Mouse (Mus musculus) thymus, postnatal 0 days (tissue): ENCODE results near the gene Ror1. TPM values are rescaled to one million over a fixed set of nuclear protein-coding genes. Genes with fewer than 3 reads are reported as not detected.

Experiments
- DNase-seq: peaks from one replicate; pipeline ENCODE4 v3.0.0-alpha.2; 2015; ENCODE audit warnings: low spot score
- polyA plus RNA-seq: library from polyadenylated mRNA; unstranded; fragments of >200 nt; fragmentation: Nextera tagmentation; extraction: Ambion mirVana; gene quantifications from 2 replicates; pipeline ENCODE4 v1.2.1, GENCODE M21; 2015

Gene Ror1
- polyA plus RNA-seq, 1 experiment from 2014 or later, result 2.6 TPM

GRCm38 (mm10) chr4:100114148-100114547 is 18.6 kb downstream of the Ror1 start:
- no peak for DNase-seq

DNA sequence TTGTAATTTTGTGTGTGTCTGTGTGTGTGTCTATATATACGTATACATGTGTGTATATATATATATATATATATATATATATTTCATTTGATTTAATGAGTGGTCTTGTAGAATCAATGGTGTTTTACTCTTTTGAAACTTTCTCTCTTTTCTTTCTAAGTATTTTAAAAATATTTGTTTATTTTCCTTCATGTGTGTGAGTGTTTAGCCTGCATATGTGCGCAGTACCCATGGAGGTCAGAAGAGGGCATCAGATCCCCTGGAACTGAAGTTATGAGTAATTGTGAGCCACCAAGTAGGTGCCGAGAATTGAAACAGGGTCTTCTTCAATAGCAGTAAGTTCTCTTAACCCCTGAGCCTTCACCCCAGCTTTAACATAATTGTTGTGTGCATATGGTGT is 20.8 kb downstream of the Ror1 start:
- DNase-seq, result no peak

DNA sequence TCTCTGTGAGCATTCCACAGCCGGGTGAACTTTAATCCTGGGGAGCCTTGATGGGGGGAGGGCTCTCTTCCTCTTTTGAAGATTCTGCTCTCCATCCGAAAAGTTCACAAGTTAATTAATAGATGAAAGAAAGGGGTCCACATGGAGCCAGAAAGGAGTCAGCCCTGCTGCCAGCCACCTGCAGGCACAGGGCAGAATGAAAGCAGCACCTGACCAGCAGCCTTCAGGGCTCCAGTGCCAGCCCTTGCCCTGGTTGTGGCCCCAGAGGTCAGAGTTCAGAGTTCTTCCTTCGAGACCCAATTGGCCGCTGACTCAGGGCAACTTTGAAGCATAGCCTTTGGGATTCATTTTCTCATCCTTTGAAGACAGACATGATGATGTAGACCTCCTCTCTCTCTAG is 23.1 kb downstream of the Ror1 start:
- no peak for DNase-seq

DNA sequence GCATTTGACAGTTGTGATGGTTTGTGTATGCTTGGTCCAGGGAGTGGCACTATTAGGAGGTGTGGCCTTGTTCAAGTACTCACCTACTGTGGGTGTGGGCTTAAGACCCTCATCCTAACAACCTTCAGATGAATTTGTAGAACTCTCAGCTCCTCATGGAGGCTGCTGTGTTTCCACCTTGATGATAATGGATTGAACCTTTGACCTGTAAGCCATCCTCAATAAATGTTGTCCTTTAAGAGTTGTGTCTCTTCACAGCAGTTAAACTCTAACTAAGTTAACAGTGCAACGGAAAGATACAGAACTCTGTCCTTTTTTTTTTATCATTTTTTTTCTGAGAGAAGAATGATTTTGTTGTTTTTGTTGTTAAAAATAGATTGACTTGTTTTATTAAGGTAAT is 23.8 kb downstream of the Ror1 start:
- no peak for DNase-seq

DNA sequence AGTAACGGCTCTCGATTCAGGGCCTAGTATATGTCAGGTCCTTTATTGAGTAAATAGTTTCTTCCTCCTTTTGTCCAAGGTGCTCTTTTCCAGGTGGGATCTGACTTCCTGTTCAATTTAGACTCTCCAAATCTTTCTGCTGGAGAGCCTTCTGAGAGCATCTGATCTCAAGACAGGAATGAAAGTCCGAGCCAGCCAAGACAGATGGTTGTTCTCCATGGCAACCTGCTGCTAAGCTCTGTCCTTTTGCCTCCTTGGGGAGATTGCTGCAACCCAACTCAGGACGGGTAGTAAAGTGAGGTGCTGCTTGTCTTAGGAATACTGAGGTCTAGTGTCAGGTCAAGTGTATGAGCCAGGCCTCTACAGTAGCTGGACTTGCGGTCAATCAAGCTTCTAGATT is 25.0 kb downstream of the Ror1 start:
- DNase-seq, result no peak

DNA sequence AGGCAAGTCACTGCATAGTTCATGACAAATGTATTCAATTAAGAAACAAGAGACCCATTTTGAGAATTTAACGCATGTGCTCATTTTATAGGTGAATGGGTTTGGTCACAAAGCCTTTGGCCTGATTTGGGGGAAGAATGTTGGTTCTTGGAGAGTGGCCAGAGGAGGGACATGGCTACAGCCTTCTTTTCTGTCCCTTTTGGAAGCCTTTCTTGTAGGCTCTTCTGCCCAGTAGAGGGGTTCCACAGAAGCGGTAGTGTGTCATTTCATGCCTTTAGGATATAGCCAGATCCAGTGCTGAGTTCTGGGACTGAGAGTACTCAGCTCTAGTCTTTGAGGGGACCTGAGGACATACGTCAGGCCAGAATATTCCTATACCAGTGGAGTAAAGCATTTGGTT is 26.8 kb downstream of the Ror1 start:
- no peak for DNase-seq

- no peak for DNase-seq
These were observed 27.9 kb downstream of the Ror1 start for GRCm38 (mm10) chr4:100123519-100123918.

- DNase-seq, result no peak
These were observed 28.5 kb downstream of the Ror1 start for GRCm38 (mm10) chr4:100124056-100124455.

GRCm38 (mm10) chr4:100124935-100125334 is 29.3 kb downstream of the Ror1 start:
- DNase-seq, result no peak

- DNase-seq, result no peak
These were observed 31.1 kb downstream of the Ror1 start for GRCm38 (mm10) chr4:100126531-100127310.

DNA sequence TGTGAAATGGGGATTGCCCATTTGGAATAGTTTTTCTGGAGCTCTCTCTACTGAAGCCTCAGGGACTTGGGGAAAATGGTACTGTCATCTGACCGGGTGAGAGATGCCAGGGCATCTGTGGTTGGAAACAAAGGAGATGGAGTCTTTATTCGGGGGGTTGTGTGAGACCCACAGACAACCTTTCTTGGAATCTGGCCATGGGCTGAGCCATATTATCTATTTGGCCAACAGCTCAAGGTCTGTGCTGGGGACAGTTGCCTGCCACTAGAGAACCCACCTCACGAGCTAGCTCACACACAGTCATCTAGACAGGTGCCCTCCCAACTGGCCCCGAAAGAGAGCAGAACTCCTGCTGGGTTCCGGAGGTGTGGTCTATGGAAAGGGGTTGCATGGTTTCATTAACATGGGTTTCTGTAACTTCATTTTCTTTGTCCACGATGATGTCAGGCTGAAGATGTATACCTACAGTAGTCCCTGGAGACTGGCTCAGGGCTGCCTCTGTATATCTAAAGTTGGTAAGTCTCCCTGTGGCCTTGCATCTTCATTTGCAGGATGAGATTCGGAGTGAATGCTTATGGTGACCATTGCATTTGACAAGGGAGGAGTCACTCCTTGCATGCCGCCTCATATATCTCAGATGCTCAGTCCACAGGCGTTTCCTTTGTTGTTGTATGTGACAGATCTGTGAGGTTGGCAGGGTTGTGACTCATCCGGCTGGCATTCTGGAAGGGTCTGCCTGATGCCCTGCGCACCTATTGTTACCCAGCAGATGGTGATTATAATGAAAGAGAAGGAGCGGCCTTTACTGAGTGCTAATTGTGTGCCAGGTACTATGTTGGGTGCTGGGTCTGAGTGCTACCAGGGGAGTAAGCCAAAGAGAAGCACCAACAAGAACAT is 32.7 kb downstream of the Ror1 start:
- DNase-seq, result no peak

DNA sequence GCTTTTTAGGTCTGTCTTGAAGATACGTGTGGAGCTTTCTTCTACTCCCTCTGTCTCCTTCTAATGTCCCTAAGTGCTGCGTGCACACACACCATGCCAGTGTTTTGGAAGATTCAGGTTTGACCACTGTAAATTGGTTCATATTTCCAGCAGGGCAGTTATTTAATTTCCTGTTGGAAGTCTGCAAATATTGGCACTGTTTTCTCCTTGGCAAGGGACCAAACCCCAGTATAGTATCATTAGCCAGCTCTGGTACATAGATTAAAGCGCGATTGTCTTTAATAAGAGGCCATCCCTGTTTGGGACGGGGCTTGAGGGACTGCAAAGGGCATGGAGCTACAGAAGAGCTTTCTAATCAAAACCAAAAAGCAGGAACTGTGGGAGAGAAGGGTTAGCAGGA is 33.6 kb downstream of the Ror1 start:
- DNase-seq, result no peak

- no peak for DNase-seq
These were observed 35.3 kb downstream of the Ror1 start for GRCm38 (mm10) chr4:100130771-100131475.

DNA sequence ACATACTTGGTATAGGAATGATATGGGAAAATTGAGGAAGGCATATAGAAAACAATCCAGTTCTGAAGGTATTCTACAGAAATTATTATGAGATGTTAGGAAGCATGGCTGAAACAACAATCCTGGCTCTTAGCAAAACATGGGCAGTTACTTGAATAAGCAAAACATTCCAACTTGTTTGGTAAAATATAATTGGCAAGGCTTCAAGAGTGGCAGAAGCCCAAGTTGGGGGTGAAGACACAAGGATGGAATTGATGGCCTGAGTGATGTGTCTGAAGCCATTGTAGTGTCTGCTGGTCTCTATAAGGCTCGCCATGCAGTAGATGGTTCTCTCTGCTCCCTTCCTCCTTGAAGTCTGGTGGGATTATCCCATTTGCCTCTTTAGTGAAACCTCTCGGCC is 35.9 kb downstream of the Ror1 start:
- DNase-seq, result no peak

- no peak for DNase-seq
These were observed 36.7 kb downstream of the Ror1 start for GRCm38 (mm10) chr4:100132261-100132660.

DNA sequence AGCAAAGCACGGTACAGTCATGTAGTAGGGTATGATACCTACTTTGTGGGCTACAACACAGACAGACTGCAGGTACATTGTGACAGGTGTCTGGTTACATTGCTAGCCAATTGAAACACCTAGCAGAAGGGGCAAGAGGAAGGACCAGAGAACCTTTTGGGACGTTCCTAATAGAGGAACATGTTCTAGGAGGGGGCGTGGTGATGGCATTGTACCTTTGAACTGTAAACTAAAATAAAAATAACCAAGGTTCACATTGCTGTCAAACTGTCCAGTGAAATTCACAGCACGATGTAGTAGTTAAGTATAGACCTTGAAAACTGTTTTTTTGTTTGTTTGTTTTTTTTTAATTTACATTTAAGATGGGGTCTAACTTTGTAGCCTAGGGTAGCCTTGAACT is 40.5 kb downstream of the Ror1 start:
- no peak for DNase-seq

GRCm38 (mm10) chr4:100137102-100137835 is 41.7 kb downstream of the Ror1 start:
- DNase-seq, result no peak

DNA sequence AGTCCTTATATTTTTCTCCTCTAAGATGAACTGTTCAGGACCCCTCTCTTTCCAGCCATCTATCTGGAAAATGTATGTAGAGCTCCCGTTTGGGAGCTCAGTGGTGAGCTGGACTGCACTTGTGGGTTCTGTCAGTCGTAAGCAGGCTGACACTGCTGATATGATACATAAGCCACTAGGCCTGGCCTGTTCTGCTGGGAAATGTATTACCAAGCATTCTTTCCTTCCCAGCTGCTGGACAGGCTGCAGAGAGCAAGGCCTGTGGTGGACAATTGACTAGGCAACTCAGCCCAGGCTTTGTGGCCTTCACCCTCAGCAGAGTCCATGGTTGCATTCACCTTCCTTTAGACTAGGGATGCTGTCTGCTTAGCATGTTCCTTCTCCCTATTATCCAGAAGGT is 46.0 kb downstream of the Ror1 start:
- DNase-seq, result no peak

DNA sequence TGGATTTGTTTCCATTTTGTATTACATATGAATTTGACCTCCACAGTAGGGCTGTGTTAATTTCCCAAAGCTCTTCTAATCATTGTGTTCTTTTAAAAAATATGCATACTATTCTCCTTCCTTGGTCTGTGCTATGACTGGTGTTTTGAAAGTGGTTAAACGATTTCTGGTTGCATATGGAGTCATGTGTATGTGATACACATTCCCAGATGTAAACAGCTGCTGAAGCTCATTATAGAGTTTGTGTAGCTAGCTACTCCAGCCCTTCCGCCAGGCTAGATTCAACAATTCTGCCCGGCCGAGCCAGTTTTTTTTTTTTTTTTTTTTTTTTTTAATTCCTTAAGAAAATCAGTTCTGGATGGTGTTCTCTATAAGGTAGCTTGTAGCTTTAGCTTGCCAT is 49.2 kb downstream of the Ror1 start:
- no peak for DNase-seq

DNA sequence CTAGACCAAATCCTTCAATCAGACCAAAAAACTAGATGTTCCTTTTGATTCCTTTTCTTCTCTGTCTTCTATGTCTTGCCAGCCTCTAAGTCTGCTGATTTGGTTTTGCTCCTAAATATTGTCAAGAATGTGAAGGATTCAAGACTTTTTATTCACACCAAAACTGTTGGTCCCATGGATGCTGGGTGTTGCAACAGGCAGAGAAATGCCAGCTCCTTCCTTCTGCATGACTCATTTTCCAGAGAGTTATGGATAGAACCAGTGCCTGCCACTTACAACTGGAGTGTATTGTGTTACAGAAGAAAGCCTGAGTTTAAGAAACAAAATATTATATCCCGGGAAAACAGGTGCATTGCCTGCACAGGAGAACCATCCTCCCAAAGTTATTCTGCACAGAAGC is 55.2 kb downstream of the Ror1 start:
- no peak for DNase-seq

GRCm38 (mm10) chr4:100154560-100155130 is 59.1 kb downstream of the Ror1 start:
- DNase-seq, result no peak
